Mouse (Mus musculus): ENCODE results near the gene Lrrk1.

DNA sequence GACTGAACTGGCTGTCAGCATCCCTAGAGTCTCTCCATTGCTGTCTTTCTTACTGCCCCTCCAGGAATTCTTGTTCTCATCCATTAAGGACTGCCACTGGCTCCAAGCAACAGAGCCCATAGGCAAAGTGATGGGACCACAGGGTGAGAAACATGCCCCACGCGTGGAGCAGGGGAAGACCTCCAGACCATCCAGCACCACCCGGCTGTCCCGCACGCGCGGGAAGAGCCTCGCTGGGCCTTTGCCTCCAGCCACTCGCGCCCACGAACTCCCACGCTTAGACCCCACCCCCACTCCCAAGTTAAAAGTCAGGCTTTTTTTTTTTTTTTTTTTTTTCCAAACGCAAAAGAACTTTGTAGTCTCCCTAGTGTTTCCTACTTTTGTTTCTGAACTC, 734 bp downstream of the Lrrk1 start:
- TF ChIP-seq CTCF (IDR thresholded peaks at IDR 0.05; ENCODE audit: low read depth): no peak
- no peak for TF ChIP-seq EP300 (IDR thresholded peaks at IDR 0.05; ENCODE audit: low read depth)

Measured in liver, embryonic 14.5 days (tissue).